Mouse (Mus musculus) cerebellum, adult 2 months (tissue): Measurements from ENCODE around the gene Eya2.

Source experiments
- CTCF ChIP-seq: fragments of 200-500 bp; IDR thresholded peaks from 2 replicates; pipeline ENCODE4 v1.5.1; 2011; ENCODE audit warnings: low read depth, mild to moderate bottlenecking, control low read depth, low read length, moderate library complexity, borderline replicate concordance; ENCODE audit not compliant: insufficient read depth
- POLR2A ChIP-seq: fragments of 200-500 bp; IDR thresholded peaks from 2 replicates; pipeline ENCODE4 v1.6.1; 2011; ENCODE audit warnings: low read length, control low read depth, borderline replicate concordance; ENCODE audit not compliant: insufficient read depth

GRCm38 (mm10) chr2:165708266-165708665 lies 113.4 kb downstream of the Eya2 start:
- no peak for TF ChIP-seq CTCF
- TF ChIP-seq POLR2A: no peak
